Mouse (Mus musculus) E14TG2a.4 (cell line): ENCODE data around the gene Nhs.

Experiments
- CTCF ChIP-seq: conservative IDR thresholded peaks from 2 replicates; pipeline ENCODE4 v1.5.1; 2014; ENCODE audit warnings: low read length
- POU5F1 ChIP-seq: IDR thresholded peaks from 2 replicates; pipeline ENCODE4 v1.6.1; 2014; ENCODE audit warnings: low read length, borderline replicate concordance

DNA sequence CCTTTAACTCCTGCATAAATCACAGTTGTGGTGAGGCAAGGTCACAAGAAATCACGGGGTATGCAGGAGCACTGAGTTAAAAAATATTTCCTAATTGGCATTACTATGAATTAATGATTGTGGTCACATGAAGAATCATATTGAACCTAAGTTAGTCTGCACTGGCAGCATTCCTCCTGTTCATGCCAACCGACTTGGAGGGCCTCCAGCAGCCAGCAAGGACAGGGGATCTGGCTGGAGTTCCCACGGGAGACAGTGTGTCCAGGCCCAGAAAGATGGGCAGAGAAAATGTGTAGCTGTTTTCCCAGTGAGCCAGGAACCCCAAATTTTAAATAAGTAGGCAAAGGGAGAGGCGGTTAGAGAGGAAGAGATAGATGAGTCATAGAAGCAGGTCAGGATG, 249.6 kb downstream of the Nhs start:
- no peak for TF ChIP-seq CTCF
- TF ChIP-seq POU5F1 = no peak
